ENCODE assay signal across 14 mouse cellular contexts in genomic region chr2:73425822-73426221, GRCm38 (mm10).
"Had no signal": no experiment of that assay in that cellular context is flagged by ENCODE, and none has a peak within 500 bp of the region (broad histone marks: within the 10 kb centered on the region; RNA-seq: fewer than 3 reads in every experiment).

No protein-coding gene starts in this region.

- H3K27ac ChIP-seq: kidney, postnatal 0 days; limb, embryonic 12.5 days; limb, embryonic 15.5 days; liver, embryonic 12.5 days; liver, embryonic 15.5 days; lung, embryonic 15.5 days; midbrain, embryonic 10.5 days; midbrain, embryonic 13.5 days had no signal

- H3K4me3 ChIP-seq: limb, embryonic 12.5 days; limb, embryonic 15.5 days; liver, embryonic 12.5 days; liver, embryonic 15.5 days; lung, embryonic 15.5 days; megakaryocyte, embryonic 14.5 days; midbrain, embryonic 10.5 days; midbrain, embryonic 13.5 days; myocyte had no signal

- H3K9me3 ChIP-seq: limb, embryonic 12.5 days; limb, embryonic 15.5 days; liver, embryonic 12.5 days; liver, embryonic 15.5 days; lung, embryonic 15.5 days; megakaryocyte, embryonic 14.5 days; midbrain, embryonic 10.5 days; midbrain, embryonic 13.5 days had no signal

- H3K36me3 ChIP-seq: limb, embryonic 12.5 days; limb, embryonic 15.5 days; liver, embryonic 12.5 days; liver, embryonic 15.5 days; lung, embryonic 15.5 days; midbrain, embryonic 10.5 days; midbrain, embryonic 13.5 days had no signal

- H3K4me1 ChIP-seq: liver, embryonic 12.5 days; liver, embryonic 15.5 days; lung, embryonic 15.5 days; midbrain, embryonic 10.5 days; midbrain, embryonic 13.5 days had no signal

- H3K9ac ChIP-seq: limb, embryonic 12.5 days; limb, embryonic 15.5 days; liver, embryonic 12.5 days; liver, embryonic 15.5 days; lung, embryonic 15.5 days; midbrain, embryonic 13.5 days had no signal

- DNase-seq: kidney, adult 2 months; kidney, postnatal 36 days; left cerebral cortex, postnatal 4 days; thymus, postnatal 25 days had no signal
